Mouse (Mus musculus) MEL (cell line): ENCODE data around the gene Sec23a. TPM values are rescaled to one million over a fixed set of nuclear protein-coding genes. Genes with fewer than 3 reads are reported as not detected.

Experiments used
- DNase-seq: peaks from one replicate; pipeline ENCODE4 v3.0.0; 2011; ENCODE audit warnings: low read depth, low spot score
- H3K27ac ChIP-seq: 2 replicates; pipeline ENCODE4 v1.5.1; 2012; ENCODE audit warnings: low read depth, mild to moderate bottlenecking, control low read depth, low read length, moderate library complexity; ENCODE audit not compliant: control insufficient read depth
- H3K27me3 ChIP-seq, 2 experiments: fragments of 150-350 bp in 1 of 2; sonication (generic) in 1 of 2; 2 replicates each; pipeline ENCODE4 v1.6.1; 2012; ENCODE audit warnings: low read length in 2 of 2, mild to moderate bottlenecking in 2 of 2, improper control_type of control experiment in 1 of 2, moderate library complexity in 1 of 2; ENCODE audit not compliant: insufficient read depth in 2 of 2, control insufficient read depth in 1 of 2
- H3K36me3 ChIP-seq, 2 experiments: 2 replicates each; pipeline ENCODE4 v1.6.1; 2012 to 2014; ENCODE audit warnings: low read length in 2 of 2, improper control_type of control experiment in 1 of 2, inconsistent platforms in 1 of 2, mild to moderate bottlenecking in 1 of 2; ENCODE audit not compliant: insufficient read depth in 2 of 2, control insufficient read depth in 1 of 2
- H3K4me1 ChIP-seq, 2 experiments: fragments of 150-350 bp in 1 of 2; sonication (generic) in 1 of 2; 2 replicates each; pipeline ENCODE4 v1.6.1; 2012; ENCODE audit warnings: low read length in 2 of 2, improper control_type of control experiment in 1 of 2, mild to moderate bottlenecking in 1 of 2; ENCODE audit not compliant: insufficient read depth in 2 of 2, control insufficient read depth in 1 of 2
- H3K4me3 ChIP-seq, 2 experiments: fragments of 150-350 bp in 1 of 2; sonication (generic) in 1 of 2; 2 replicates each; pipeline ENCODE4 v1.5.1; 2012; ENCODE audit warnings: low read depth in 2 of 2, low read length in 2 of 2, mild to moderate bottlenecking in 2 of 2, moderate library complexity in 2 of 2, control low read depth in 1 of 2, improper control_type of control experiment in 1 of 2; ENCODE audit not compliant: control insufficient read depth in 1 of 2, insufficient read depth in 1 of 2
- H3K79me2 ChIP-seq: 2 replicates; pipeline ENCODE4 v1.6.1; 2012; ENCODE audit warnings: mild to moderate bottlenecking, low read length, moderate library complexity; ENCODE audit not compliant: control insufficient read depth, poor library complexity, insufficient read depth
- H3K9ac ChIP-seq: 2 replicates; pipeline ENCODE4 v1.6.1; 2012; ENCODE audit warnings: low read depth, mild to moderate bottlenecking, control low read depth, low read length, moderate library complexity; ENCODE audit not compliant: control insufficient read depth, poor library complexity, severe bottlenecking
- H3K9me3 ChIP-seq: fragments of 150-350 bp; sonication (generic); replicated peaks from 2 replicates; pipeline ENCODE4 v1.6.1; 2012; ENCODE audit warnings: mild to moderate bottlenecking, low read length, improper control_type of control experiment, moderate library complexity; ENCODE audit not compliant: insufficient read depth
- BHLHE40 ChIP-seq: IDR thresholded peaks from 2 replicates; pipeline ENCODE4 v1.6.1; 2012; ENCODE audit warnings: low read depth, mild to moderate bottlenecking, inconsistent platforms, low read length, improper control_type of control experiment, borderline replicate concordance
- CHD2 ChIP-seq: IDR thresholded peaks from 2 replicates; pipeline ENCODE4 v1.6.1; 2011; ENCODE audit warnings: low read length, improper control_type of control experiment
- E2F4 ChIP-seq: IDR thresholded peaks from 2 replicates; pipeline ENCODE4 v1.6.1; 2011; ENCODE audit warnings: low read depth, low read length, improper control_type of control experiment, borderline replicate concordance
- EP300 ChIP-seq, 2 experiments: IDR thresholded peaks; 2 replicates each; pipeline ENCODE4 v1.6.1; 2011; ENCODE audit warnings: improper control_type of control experiment in 2 of 2, low read length in 2 of 2, low read depth in 1 of 2, mild to moderate bottlenecking in 1 of 2
- ETS1 ChIP-seq: IDR thresholded peaks from 2 replicates; pipeline ENCODE4 v1.6.1; 2012; ENCODE audit warnings: low read depth, mild to moderate bottlenecking, inconsistent platforms, low read length, improper control_type of control experiment, moderate library complexity
- GABPA ChIP-seq: IDR thresholded peaks from 2 replicates; pipeline ENCODE4 v1.6.1; 2012; ENCODE audit warnings: low read depth, mild to moderate bottlenecking, inconsistent platforms, low read length, improper control_type of control experiment, moderate library complexity
- GATA1 ChIP-seq: IDR thresholded peaks from 2 replicates; pipeline ENCODE4 v1.6.1; 2011; ENCODE audit warnings: low read depth, low read length, improper control_type of control experiment
- HCFC1 ChIP-seq: IDR thresholded peaks from 2 replicates; pipeline ENCODE4 v1.6.1; 2012; ENCODE audit warnings: low read depth, mild to moderate bottlenecking, inconsistent platforms, low read length, improper control_type of control experiment, moderate library complexity
- KAT2A ChIP-seq: conservative IDR thresholded peaks from 2 replicates; pipeline ENCODE4 v1.6.1; 2012; ENCODE audit warnings: low read depth, low read length, improper control_type of control experiment, inconsistent platforms
- MAFK ChIP-seq: IDR thresholded peaks from 2 replicates; pipeline ENCODE4 v1.6.1; 2011; ENCODE audit warnings: low read depth, mild to moderate bottlenecking, low read length, improper control_type of control experiment, borderline replicate concordance
- MAX ChIP-seq: IDR thresholded peaks from 2 replicates; pipeline ENCODE4 v1.6.1; 2011; ENCODE audit warnings: low read length, improper control_type of control experiment
- MAZ ChIP-seq: IDR thresholded peaks from 2 replicates; pipeline ENCODE4 v1.6.1; 2012; ENCODE audit warnings: low read depth, mild to moderate bottlenecking, inconsistent platforms, low read length, improper control_type of control experiment
- MEF2A ChIP-seq: IDR thresholded peaks from 2 replicates; pipeline ENCODE4 v1.6.1; 2014; ENCODE audit warnings: low read depth, mild to moderate bottlenecking, inconsistent platforms, low read length, improper control_type of control experiment; ENCODE audit not compliant: poor library complexity, insufficient replicate concordance, severe bottlenecking; ENCODE audit errors: extremely low read depth
- MXI1 ChIP-seq: IDR thresholded peaks from 2 replicates; pipeline ENCODE4 v1.6.1; 2011; ENCODE audit warnings: mild to moderate bottlenecking, low read depth, low read length, improper control_type of control experiment
- MYB ChIP-seq: IDR thresholded peaks from 2 replicates; pipeline ENCODE4 v1.6.1; 2011; ENCODE audit warnings: mild to moderate bottlenecking, low read depth, low read length, improper control_type of control experiment
- MYC ChIP-seq: IDR thresholded peaks from 2 replicates; pipeline ENCODE4 v1.6.1; 2011; ENCODE audit warnings: low read depth, mild to moderate bottlenecking, low read length, improper control_type of control experiment, moderate library complexity
- NELFE ChIP-seq: IDR thresholded peaks from 2 replicates; pipeline ENCODE4 v1.6.1; 2011; ENCODE audit warnings: low read depth, low read length, improper control_type of control experiment
- NRF1 ChIP-seq: IDR thresholded peaks from 2 replicates; pipeline ENCODE4 v1.6.1; 2014; ENCODE audit warnings: low read depth, mild to moderate bottlenecking, inconsistent platforms, low read length, improper control_type of control experiment, moderate library complexity; ENCODE audit not compliant: poor library complexity, insufficient read depth, severe bottlenecking
- POLR2A ChIP-seq, 2 experiments: IDR thresholded peaks; 2 replicates each; pipeline ENCODE4 v1.6.1; 2011 to 2012; ENCODE audit warnings: low read length in 2 of 2, mild to moderate bottlenecking in 2 of 2, control low read depth in 1 of 2, improper control_type of control experiment in 1 of 2, low read depth in 1 of 2, moderate library complexity in 1 of 2; ENCODE audit not compliant: control insufficient read depth in 1 of 2, insufficient read depth in 1 of 2, poor library complexity in 1 of 2
- POLR2AphosphoS2 ChIP-seq: IDR thresholded peaks from 2 replicates; pipeline ENCODE4 v1.6.1; 2011; ENCODE audit warnings: low read length, improper control_type of control experiment
- POLR2AphosphoS5 ChIP-seq: IDR thresholded peaks from 2 replicates; pipeline ENCODE4 v1.6.1; 2012; ENCODE audit warnings: low read depth, borderline replicate concordance, mild to moderate bottlenecking, inconsistent platforms, low read length, moderate library complexity, mixed read lengths
- RAD21 ChIP-seq: IDR thresholded peaks from 2 replicates; pipeline ENCODE4 v1.6.1; 2011; ENCODE audit warnings: mild to moderate bottlenecking, low read depth, low read length, improper control_type of control experiment
- SIN3A ChIP-seq: IDR thresholded peaks from 2 replicates; pipeline ENCODE4 v1.6.1; 2012; ENCODE audit warnings: low read length, improper control_type of control experiment, inconsistent platforms
- SMC3 ChIP-seq: IDR thresholded peaks from 2 replicates; pipeline ENCODE4 v1.6.1; 2011; ENCODE audit warnings: low read depth, low read length, improper control_type of control experiment
- TAL1 ChIP-seq: IDR thresholded peaks from 2 replicates; pipeline ENCODE4 v1.6.1; 2012; ENCODE audit warnings: mild to moderate bottlenecking, inconsistent platforms, low read length, moderate library complexity, mixed read lengths
- TBP ChIP-seq: IDR thresholded peaks from 2 replicates; pipeline ENCODE4 v1.8.0; 2011; ENCODE audit warnings: low read depth, low read length, improper control_type of control experiment
- TCF12 ChIP-seq: IDR thresholded peaks from 2 replicates; pipeline ENCODE4 v1.6.1; 2014; ENCODE audit warnings: low read depth, mild to moderate bottlenecking, inconsistent platforms, low read length, improper control_type of control experiment, moderate library complexity
- UBTF ChIP-seq: IDR thresholded peaks from 2 replicates; pipeline ENCODE4 v1.6.1; 2012; ENCODE audit warnings: low read depth, mild to moderate bottlenecking, inconsistent platforms, low read length, improper control_type of control experiment, moderate library complexity, borderline replicate concordance; ENCODE audit not compliant: insufficient read depth
- USF1 ChIP-seq: IDR thresholded peaks from 2 replicates; pipeline ENCODE4 v1.6.1; 2014; ENCODE audit warnings: low read depth, mild to moderate bottlenecking, inconsistent platforms, low read length, improper control_type of control experiment, moderate library complexity
- USF2 ChIP-seq, 2 experiments: IDR thresholded peaks; 2 replicates each; pipeline ENCODE4 v1.6.1; 2011 to 2012; ENCODE audit warnings: improper control_type of control experiment in 2 of 2, low read length in 2 of 2, borderline replicate concordance in 1 of 2, inconsistent platforms in 1 of 2, low read depth in 1 of 2, mild to moderate bottlenecking in 1 of 2; ENCODE audit not compliant: insufficient read depth in 1 of 2
- ZC3H11A ChIP-seq: IDR thresholded peaks from 2 replicates; pipeline ENCODE4 v1.6.1; 2012; ENCODE audit warnings: low read depth, mild to moderate bottlenecking, inconsistent platforms, low read length, improper control_type of control experiment
- ZKSCAN1 ChIP-seq: IDR thresholded peaks from 2 replicates; pipeline ENCODE4 v1.6.1; 2012; ENCODE audit warnings: low read depth, mild to moderate bottlenecking, inconsistent platforms, low read length, improper control_type of control experiment, moderate library complexity
- ZMIZ1 ChIP-seq: IDR thresholded peaks from 2 replicates; pipeline ENCODE4 v1.6.1; 2012; ENCODE audit warnings: low read depth, mild to moderate bottlenecking, inconsistent platforms, low read length, improper control_type of control experiment, moderate library complexity
- ZNF384 ChIP-seq: IDR thresholded peaks from 2 replicates; pipeline ENCODE4 v1.6.1; 2012; ENCODE audit warnings: low read depth, mild to moderate bottlenecking, inconsistent platforms, low read length, improper control_type of control experiment
- polyA plus RNA-seq, 2 experiments: library from polyadenylated mRNA; stranded (reverse) in 1 of 2; unstranded in 1 of 2; fragments of >175 nt in 1 of 2; fragments of >200 nt in 1 of 2; gene quantifications; 2 replicates each; pipeline versions ENCODE4 v1.2.1 to v1.2.4; 2012; ENCODE audit warnings: low replicate concordance in 2 of 2, low read depth in 1 of 2; ENCODE audit not compliant: insufficient read length in 2 of 2, insufficient read depth in 1 of 2, missing spikeins in 1 of 2
- total RNA-seq: library from RNA; depleted of rRNA; stranded (reverse); fragments of 300-350 nt; gene quantifications from 2 replicates; pipeline ENCODE4 v1.2.3, GENCODE M21; 2012; rRNA removed

The Sec23a gene
- total RNA-seq: 16.1 and 16.4 TPM in 2 replicates
- polyA plus RNA-seq: 10 to 100 TPM; 16.7 to 98.2 TPM

DNA sequence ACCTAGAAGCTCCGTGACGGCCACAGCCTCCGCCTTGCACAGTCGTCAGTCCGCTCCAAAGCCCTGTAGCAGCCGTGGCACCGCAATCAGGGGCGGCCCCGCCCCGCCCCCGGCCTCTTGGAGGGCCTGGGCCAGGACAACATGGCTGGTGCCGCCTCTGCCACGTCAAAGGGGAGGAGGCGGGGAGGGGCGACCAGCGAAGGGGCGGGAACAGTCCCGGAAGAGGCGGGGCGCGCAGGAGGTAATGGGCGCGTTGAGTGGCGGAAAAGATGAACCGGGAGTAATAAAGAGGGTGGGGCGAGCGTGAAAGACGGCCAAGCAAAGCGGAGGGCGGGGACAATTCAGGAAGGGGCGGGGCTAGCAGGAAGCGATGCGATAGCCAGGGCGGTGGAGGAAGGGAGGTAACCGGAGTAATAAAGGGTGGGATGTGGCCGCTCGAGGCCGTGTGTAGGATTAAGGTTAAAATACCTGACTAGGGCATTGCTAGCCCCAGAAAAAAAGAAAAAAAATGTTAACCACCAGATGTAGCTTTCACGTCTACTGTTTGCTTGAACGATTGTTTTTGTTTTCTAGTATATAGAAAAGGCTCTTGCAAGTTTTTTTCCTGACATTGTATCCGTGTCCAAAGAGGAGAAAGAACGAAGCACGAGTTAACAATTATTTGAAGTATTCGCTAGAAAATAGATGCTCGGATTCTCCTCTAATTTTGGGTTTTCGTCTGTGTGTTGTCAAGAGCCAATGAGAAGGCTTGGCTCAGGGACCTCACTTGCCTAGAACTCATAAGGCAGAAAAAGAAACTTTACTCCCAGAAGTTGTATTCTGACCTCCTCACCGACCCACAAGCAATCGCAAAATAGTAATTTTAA is at the start of gene Sec23a:
Sec23a (minus strand) TSS at position 174 of the 866 bp plus-strand sequence.
- H3K9ac ChIP-seq: peak within 1 kb of the TSS; percentile 86
- peaks cover 3 to 5% of the 10 kb centered on the region in 2 experiments; a peak in 3 of 4 replicates for H3K4me1 ChIP-seq
- H3K27me3 ChIP-seq: no peaks in the 10 kb centered on the region
- peaks cover 0 to 11% of the 10 kb centered on the region in 2 experiments; a peak in 2 of 4 replicates for H3K36me3 ChIP-seq
- no peaks in the 10 kb centered on the region for H3K9me3 ChIP-seq
- H3K4me3 ChIP-seq: peak within 1 kb of the TSS; percentile 78 to 93
- H3K79me2 ChIP-seq: peaks cover 8% of the 10 kb centered on the region
- peak; percentile 98 for DNase-seq
- H3K27ac ChIP-seq: peak within 1 kb of the TSS; percentile 86
- 0 out of 2 replicates have a peak, but pooled peaks have one; percentile 74 for TF ChIP-seq UBTF
- 0 out of 2 replicates have a peak, but pooled peaks have one; percentile 52 for TF ChIP-seq MAX
- TF ChIP-seq USF2 (IDR thresholded peaks at IDR 0.05; ENCODE audit: borderline replicate concordance in 1 of 2, insufficient read depth in 1 of 2, low read depth in 1 of 2, low read length in 2 of 2): no peak
- TF ChIP-seq ZMIZ1: peak; percentile 77; the same call in 1 of the 2 replicates
- peak; percentile 35; the same call in 1 of the 2 replicates for TF ChIP-seq TCF12
- peak; percentile 57 for TF ChIP-seq MXI1
- TF ChIP-seq HCFC1: peak; percentile 83
- no peak for TF ChIP-seq RAD21
- TF ChIP-seq NRF1: 0 out of 2 replicates have a peak, but pooled peaks have one; percentile 33
- no peak for TF ChIP-seq EP300 (IDR thresholded peaks at IDR 0.05; ENCODE audit: low read depth in 1 of 2, low read length in 2 of 2)
- no peak for TF ChIP-seq MYB
- no peak; the same call in 1 of the 2 replicates for TF ChIP-seq KAT2A
- peak; percentile 68 for TF ChIP-seq SIN3A
- TF ChIP-seq MAZ: peak; percentile 35; the same call in 1 of the 2 replicates
- no peak for TF ChIP-seq TAL1
- no peak for TF ChIP-seq MAFK
- no peak for TF ChIP-seq SMC3
- TF ChIP-seq ZNF384: no peak
- TF ChIP-seq GATA1: no peak
- TF ChIP-seq MEF2A: no peak
- no peak for TF ChIP-seq GABPA
- peak; percentile 6 to 87; a peak in 2 of 4 replicates for TF ChIP-seq POLR2A (IDR thresholded peaks at IDR 0.05; ENCODE audit: control insufficient read depth in 1 of 2, insufficient read depth in 1 of 2, low read depth in 1 of 2, low read length in 2 of 2, poor library complexity in 1 of 2)
- peak; percentile 87 for TF ChIP-seq NELFE
- TF ChIP-seq BHLHE40: no peak
- TF ChIP-seq E2F4: 0 out of 2 replicates have a peak, but pooled peaks have one; percentile 55
- peak; percentile 72 for TF ChIP-seq TBP
- no peak for TF ChIP-seq ZC3H11A
- TF ChIP-seq POLR2AphosphoS5: no peak
- peak; percentile 59; the same call in 1 of the 2 replicates for TF ChIP-seq CHD2
- no peak for TF ChIP-seq MYC
- TF ChIP-seq ZKSCAN1: no peak
- TF ChIP-seq ETS1: no peak; the same call in 1 of the 2 replicates
- TF ChIP-seq POLR2AphosphoS2: peak; percentile 84; the same call in 1 of the 2 replicates
- no peak for TF ChIP-seq USF1
